Mouse (Mus musculus) left cerebral cortex, postnatal 10 days (tissue): ENCODE measurements around the gene Rrp1b. TPM values are rescaled to one million over a fixed set of nuclear protein-coding genes. Genes with fewer than 3 reads are reported as not detected.
A peak's percentile ranks its signal among the peaks of the same experiment; 100 is the strongest.
"Not testable (repeated sequence)": the region's sequence is repeated elsewhere in the genome, so short reads cannot be mapped to it uniquely, and the experiment has no call there.

Source experiments
- DNase-seq, 2 experiments: peaks; one replicate each; pipeline ENCODE4 v3.0.0; 2021 to 2022; ENCODE audit warnings: low spot score in 2 of 2, mixed read lengths in 1 of 2; ENCODE audit errors: extremely low spot score in 1 of 2
- intact Hi-C: fragments of 180-260 bp; cut with DNase I; formaldehyde crosslinking; loops from one replicate; pipeline ENCODE4 v1.15.1; 2025
- total RNA-seq, 2 experiments: library from RNA; stranded (reverse); gene quantifications; 2 replicates each; pipeline ENCODE4 v1.2.3; 2021

Rrp1b gene
- total RNA-seq, 2 experiments from 2014 or later, result 21.2 to 22.3 TPM

DNA sequence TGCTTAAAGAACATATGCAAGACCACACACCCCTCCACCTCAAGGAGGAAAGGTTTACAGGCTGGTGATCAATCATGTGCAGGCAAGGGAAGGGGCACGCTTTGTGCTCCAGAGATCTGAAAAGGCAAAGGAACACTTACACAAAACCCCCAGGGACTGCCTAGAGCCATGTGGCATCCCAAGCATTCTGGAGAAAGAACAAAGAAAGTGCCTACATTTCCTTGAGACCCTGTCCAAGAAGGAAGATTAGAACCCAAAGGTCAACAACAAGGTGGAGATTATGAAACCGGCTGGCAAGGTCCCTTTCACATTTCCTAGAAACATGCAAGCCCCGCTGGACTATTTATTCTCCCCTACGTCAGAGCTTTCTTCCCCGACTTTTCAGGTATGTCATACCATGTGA, 11.2 kb upstream of the Rrp1b start:
- intact Hi-C loops, result loop anchor here (1.0 to 10.0 kb wide), 5 partner anchors 48 to 500 kb away; partner anchors contain the start of genes Ndufv3 and Sik1
- no peak for DNase-seq

GRCm38 (mm10) chr17:32025386-32025785, 10.5 kb upstream of the Rrp1b start:
- DNase-seq, result peak; percentile 68 to 69
- intact Hi-C loops, result loop anchor here (1.0 to 10.0 kb wide), 3 partner anchors 47 to 501 kb away; partner anchors contain the start of gene Ndufv3

- peak in 1 of 2 experiments; percentile 36 for DNase-seq
- intact Hi-C loops, result loop anchor here (5.0 to 10.0 kb wide), 2 partner anchors 45 to 503 kb away; partner anchors contain the start of gene Ndufv3
Measured at GRCm38 (mm10) chr17:32027666-32028065, 8.2 kb upstream of the Rrp1b start.

DNA sequence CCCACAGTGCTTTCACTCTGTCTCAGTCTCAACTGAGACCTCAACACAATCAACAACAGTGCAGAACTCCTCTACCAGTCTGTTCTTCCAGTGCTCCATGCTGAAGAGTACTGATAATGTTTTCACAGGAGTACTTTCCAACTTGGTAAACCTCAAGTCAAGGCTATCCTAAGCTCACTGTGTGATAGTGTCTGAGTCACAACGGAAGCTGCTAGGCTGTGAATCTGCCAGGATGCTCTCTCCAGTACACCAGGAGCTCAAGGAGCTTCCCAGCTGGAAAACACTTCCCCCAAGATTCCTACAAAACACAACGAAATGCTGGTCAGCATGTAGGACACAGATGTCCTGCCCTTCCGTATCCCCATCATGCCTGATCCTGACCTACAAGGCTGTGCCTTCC, 7.6 kb upstream of the Rrp1b start:
- intact Hi-C loops, result loop anchor here (5.0 to 10.0 kb wide), 2 partner anchors 44 to 504 kb away; partner anchors contain the start of gene Ndufv3
- DNase-seq, result no peak

DNA sequence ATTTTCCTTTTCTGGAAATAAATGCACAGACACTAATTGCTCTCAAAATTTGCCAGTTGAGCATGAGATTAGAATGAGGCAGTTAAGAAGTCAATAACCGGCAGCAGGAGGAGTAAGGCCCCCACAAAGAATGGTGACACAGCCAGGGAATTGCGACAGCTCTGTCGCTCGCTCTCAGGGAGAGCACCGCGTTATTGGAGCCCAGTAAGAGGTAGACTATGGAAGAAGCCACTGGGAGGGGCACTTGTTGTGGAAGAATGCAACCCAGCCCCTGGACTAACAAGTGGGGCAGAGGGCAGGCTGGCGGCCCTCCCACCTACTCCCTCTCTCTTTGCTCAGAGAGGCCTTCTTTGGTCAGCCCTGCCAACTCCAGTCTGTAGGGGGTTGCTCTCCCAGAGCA, 4.2 kb upstream of the Rrp1b start:
- no peak for DNase-seq
- intact Hi-C loops, result no loop called here

GRCm38 (mm10) chr17:32034322-32034721, 1.6 kb upstream of the Rrp1b start:
- intact Hi-C loops, result no loop called here
- DNase-seq, result no peak

GRCm38 (mm10) chr17:32036509-32037438, 874 bp downstream of the Rrp1b start:
- intact Hi-C loops, result no loop called here

DNA sequence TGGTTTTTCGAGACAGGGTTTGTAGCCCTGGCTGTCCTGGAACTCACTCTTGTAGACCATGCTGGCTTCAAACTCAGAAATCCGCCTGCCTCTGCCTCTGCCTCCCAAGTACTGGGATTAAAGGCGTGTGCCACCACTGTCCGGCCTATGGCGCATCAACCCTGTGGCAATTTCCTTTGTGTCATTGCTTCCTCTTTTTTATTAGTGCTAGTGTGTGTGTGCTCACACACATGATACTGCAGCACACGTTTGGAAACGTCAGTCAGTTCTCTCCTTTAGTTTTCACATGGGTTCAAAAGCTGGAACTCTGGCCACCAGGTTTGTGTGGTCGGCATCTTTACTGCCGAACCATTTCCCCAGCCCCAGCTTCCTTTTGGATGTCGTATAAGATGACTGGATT, 4.4 kb downstream of the Rrp1b start:
- intact Hi-C loops, result no loop called here
- no peak for DNase-seq

More at GRCm38 (mm10) chr17:32036509-32037438, 874 bp downstream of the Rrp1b start:
- no peak for DNase-seq

GRCm38 (mm10) chr17:32046541-32046940, 10.6 kb downstream of the Rrp1b start:
- intact Hi-C loops, result no loop called here
- peak in 1 of 2 experiments; percentile 34 for DNase-seq

DNA sequence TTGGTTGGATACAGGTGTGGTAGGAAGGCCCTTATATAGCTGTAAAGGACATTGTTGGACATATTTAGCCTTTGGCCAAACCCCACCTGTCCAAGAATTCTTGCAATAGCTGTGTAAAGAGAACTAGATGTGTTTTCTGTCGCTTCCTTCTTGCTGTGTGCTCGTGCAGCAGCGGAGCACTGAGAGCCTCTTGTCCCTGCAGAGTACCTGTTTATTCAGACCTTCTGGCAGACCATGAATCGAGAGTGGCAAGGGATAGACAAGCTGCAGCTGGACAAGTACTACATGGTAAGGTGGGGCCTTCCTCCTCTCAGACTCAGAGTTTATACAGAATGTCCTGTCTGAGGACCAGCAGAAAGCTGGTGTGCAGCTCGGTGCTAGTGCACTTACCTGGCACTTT, 12.5 kb downstream of the Rrp1b start:
- intact Hi-C loops, result no loop called here
- no peak for DNase-seq

DNA sequence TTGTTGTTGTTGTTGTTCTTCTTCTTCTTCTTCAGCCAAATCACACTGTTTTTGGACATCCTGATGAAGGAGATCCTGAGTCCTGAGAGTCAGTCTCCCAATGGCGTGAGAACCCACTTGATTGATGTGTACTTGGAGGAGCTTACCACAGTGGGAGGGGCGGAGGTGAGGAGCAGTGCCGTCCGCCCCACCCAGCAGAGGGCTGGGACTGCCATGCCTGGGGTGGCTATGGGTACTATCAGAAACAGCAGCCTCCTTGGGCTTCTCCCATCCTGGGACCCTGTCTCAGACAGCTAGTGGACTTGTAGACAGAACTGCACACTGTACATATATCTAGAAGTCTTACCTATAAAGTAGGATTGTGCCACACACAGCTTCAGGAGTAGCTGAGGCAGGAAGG, 14.0 kb downstream of the Rrp1b start:
- DNase-seq, result no peak
- intact Hi-C loops, result no loop called here

DNA sequence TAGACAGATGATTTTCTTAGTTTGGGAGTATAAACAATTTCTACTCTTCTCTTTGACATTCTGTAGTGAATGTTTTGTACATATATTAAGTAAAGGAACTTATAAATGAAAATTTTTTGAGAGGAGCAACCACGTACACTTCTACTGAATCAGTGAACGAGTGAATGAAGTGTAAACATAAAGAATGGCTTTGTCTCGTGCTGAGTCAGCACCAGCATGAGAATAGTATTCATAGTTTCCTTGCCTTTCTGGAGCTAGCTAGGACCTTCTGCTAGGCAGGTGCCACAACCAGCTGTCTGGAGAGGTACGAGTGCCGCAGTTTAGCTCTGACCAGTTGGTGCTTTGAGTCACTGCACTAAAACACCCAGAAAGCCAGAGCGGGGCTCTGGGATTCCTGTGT, 14.7 kb downstream of the Rrp1b start:
- intact Hi-C loops, result no loop called here
- no peak for DNase-seq

DNA sequence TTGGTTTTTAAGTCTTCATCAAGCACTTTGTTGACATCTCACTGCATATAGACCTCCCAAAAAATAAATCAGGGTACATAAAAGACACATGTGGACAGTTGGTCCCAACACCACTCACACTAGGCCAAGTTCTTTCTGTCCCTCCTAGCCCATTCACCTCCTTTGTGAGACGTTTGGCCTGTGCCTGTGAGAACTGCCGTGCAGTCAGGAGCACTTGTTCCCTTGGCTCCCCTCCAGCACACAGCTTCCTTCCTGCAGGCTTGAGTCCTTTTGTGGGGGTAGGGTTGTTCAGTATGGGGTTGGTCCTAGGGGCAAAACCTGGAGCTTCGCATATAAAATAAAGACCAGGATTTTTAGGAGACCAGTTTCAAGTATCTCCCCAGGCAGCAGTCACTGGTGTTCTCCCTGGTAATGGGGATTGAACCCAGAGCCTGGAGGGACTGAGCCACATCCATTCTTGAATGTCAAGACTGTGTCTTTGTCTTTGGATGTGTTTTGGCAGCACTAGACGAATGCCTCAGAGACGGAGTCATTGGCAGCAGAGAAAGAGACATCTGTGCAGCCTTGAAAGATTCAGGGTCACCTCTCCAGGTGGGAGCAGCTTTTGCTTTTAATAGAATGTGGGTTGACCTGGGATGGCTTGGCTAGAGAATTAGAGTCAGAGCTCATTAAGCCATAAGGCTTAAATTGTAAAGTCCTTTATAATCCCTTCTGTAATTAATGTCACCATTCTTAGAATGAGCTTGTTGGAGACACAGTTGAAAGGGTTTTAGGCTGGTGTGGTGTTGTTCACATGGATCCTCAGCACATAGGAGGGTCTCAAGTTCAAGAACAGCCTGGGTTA, 16.6 kb downstream of the Rrp1b start:
- DNase-seq, result peak; percentile 45 to 79
- intact Hi-C loops, result no loop called here

DNA sequence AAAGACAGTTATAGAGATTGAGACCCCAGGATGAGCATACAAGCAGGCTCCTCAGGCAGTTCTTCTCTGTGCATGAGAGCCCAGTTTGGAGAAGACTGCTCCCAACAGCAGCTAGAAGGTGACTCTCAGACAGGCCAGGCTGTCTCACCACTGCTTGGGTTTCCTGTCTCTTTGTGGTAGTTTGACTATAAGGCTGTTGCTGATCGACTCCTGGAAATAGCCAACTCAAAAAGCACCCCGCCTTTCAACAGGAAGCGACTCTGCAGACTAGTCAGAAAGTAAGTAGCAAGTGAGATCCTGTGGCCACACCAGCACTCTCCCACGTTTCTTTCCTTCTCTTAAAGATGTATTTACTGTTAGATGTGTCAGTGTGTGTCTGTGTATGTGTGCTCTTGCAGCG, 17.8 kb downstream of the Rrp1b start:
- intact Hi-C loops, result no loop called here

GRCm38 (mm10) chr17:32057843-32058242, 21.9 kb downstream of the Rrp1b start:
- no peak for DNase-seq
- intact Hi-C loops, result no loop called here

More for the DNA sequence above, 17.8 kb downstream of the Rrp1b start:
- DNase-seq, result no peak

- intact Hi-C loops, result no loop called here
Measured at GRCm38 (mm10) chr17:32059084-32059483, 23.2 kb downstream of the Rrp1b start.

DNA sequence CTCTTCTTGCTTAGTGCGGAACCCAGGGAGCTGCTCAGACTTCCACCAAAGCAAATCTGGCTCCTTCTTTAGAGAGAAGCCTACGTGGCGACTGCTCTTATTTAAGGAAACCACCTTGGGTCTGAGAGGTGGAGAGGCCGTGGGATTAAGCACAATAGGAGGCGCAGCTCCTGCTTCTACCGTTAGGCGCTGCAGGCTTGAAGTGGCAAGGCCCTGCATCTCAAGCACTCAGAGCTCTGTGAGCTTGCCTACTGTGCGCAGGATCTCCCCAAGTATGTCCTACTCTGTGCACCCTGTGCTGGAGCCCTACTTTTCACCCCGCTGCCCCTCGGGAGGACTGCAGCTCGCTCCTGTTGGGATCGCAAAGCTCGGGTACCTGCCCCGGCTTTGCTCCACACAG, 25.3 kb downstream of the Rrp1b start:
- intact Hi-C loops, result no loop called here
- DNase-seq, result no peak

More at GRCm38 (mm10) chr17:32059084-32059483, 23.2 kb downstream of the Rrp1b start:
- no peak for DNase-seq

- intact Hi-C loops, result no loop called here
- no peak for DNase-seq
Measured at GRCm38 (mm10) chr17:32063654-32064053, 27.8 kb downstream of the Rrp1b start.

GRCm38 (mm10) chr17:32064762-32065161, 28.9 kb downstream of the Rrp1b start:
- intact Hi-C loops, DNase-seq: not testable (repeated sequence)
